Mouse (Mus musculus): ENCODE measurements at regions not wholly inside any gene's neighbourhood (a gene's known extent, or its start where the extent isn't known, plus 50 kb on each side); places are given as distances from the start of the nearest gene placed in this dataset.

GRCm38 (mm10) chr16:29147766-29148165, 61.7 kb upstream of the Hrasls start:
- Histone ChIP-seq H3K27me3 (ENCODE audit: control insufficient read depth, insufficient read depth, low read length) (no peaks in the 10 kb centered on the region), H3K4me3 (ENCODE audit: low read depth, low read length) (no peak overlapping the region), H3K4me1 (ENCODE audit: control insufficient read depth, insufficient read depth, low read length) (no peaks in the 10 kb centered on the region), H3K9me3 (ENCODE audit: control insufficient read depth, low read length) (no peaks in the 10 kb centered on the region), H3K9ac (replicated peaks; ENCODE audit: low read depth, low read length) (no peak overlapping the region), H3K4me2 (ENCODE audit: low read depth, low read length) (no peak overlapping the region), H3K36me3 (ENCODE audit: control insufficient read depth, insufficient read depth, low read length) (no peaks in the 10 kb centered on the region), H3K27ac (ENCODE audit: low read depth, low read length) (no peak overlapping the region)
- ATAC-seq (ENCODE audit: low read depth), result no peak
- 86% methylated on average over 1 of the region's 1 CpGs for WGBS

DNA sequence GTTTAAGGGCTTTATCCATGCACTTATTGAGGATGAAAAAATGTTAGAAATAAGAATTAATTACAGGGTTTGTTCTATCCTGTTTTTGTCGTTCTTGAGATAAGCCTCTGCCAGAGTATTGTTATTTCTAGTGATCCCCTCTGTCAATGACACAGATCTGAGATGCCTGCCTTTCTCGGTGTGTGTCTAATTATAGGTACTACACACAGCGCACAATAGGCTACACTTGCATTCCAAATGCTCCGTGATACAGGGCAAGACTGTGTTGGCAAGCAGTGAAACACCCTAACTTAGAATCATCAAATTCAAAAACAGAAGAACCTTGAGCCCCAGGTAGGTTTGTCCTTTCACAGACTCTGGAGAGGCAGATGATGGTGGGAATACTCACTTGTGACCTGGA, 90.3 kb upstream of the Hrasls start:
- Histone ChIP-seq H3K9ac (replicated peaks; ENCODE audit: low read depth, low read length) (no peak overlapping the region), H3K27me3 (ENCODE audit: control insufficient read depth, insufficient read depth, low read length) (no peaks in the 10 kb centered on the region), H3K4me3 (ENCODE audit: low read depth, low read length) (no peak overlapping the region), H3K27ac (ENCODE audit: low read depth, low read length) (no peak overlapping the region), H3K4me1 (ENCODE audit: control insufficient read depth, insufficient read depth, low read length) (no peaks in the 10 kb centered on the region), H3K36me3 (ENCODE audit: control insufficient read depth, insufficient read depth, low read length) (no peaks in the 10 kb centered on the region), H3K4me2 (ENCODE audit: low read depth, low read length) (no peak overlapping the region), H3K9me3 (ENCODE audit: control insufficient read depth, low read length) (no peaks in the 10 kb centered on the region)
- WGBS, result 90% methylated on average over 4 of the region's 4 CpGs
- ATAC-seq (ENCODE audit: low read depth), result no peak

DNA sequence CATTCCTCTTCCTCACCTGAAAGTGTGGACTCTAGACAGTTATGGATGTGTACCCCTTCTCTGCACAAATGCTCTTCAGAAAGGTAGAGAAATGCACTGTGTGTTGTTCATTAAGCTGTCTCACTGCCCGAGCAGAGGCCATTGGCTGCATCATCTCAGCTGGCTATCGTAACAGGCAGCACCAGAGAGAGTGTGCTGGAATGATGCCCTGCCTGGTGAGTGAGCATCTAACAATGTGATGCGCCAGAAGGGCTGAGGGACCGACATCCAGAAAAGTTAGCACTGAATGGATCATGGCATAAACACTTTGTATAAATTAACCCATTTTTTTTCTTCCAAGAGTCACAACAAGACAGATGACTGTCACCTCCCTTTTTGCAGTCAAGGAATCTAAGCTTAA, 112.7 kb upstream of the Hrasls start:
- Histone ChIP-seq H3K4me2 (ENCODE audit: low read depth, low read length) (no peak overlapping the region), H3K27me3 (ENCODE audit: control insufficient read depth, insufficient read depth, low read length) (no peaks in the 10 kb centered on the region), H3K27ac (ENCODE audit: low read depth, low read length) (no peak overlapping the region), H3K36me3 (ENCODE audit: control insufficient read depth, insufficient read depth, low read length) (no peaks in the 10 kb centered on the region), H3K4me3 (ENCODE audit: low read depth, low read length) (no peak overlapping the region), H3K9ac (replicated peaks; ENCODE audit: low read depth, low read length) (no peak overlapping the region), H3K4me1 (ENCODE audit: control insufficient read depth, insufficient read depth, low read length) (no peaks in the 10 kb centered on the region), H3K9me3 (ENCODE audit: control insufficient read depth, low read length) (no peaks in the 10 kb centered on the region)
- ATAC-seq (ENCODE audit: low read depth), result no peak
- WGBS, result 86% methylated on average over 4 of the region's 4 CpGs

DNA sequence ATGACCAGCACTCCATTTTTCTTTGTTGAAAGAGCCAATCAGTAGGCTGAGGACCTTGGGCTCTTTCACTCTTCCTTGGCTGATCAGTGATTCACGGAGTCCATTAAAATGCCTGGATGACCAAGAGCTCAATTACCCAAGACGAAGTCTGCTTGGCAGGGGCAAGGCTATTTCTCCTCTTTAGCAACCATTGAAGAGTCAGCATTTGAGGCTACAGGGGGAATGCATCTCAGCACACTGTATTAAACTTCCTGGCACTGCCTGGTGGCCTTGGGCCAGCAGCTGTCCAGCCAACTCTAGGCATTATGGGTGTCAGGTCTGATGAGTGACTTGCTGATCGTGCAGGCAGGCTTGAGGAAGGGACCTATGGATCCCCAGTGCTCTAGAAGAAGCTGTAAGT, 136.5 kb upstream of the Mb21d2 start:
- Histone ChIP-seq H3K36me3 (ENCODE audit: control insufficient read depth, insufficient read depth, low read length) (no peaks in the 10 kb centered on the region), H3K27me3 (ENCODE audit: control insufficient read depth, insufficient read depth, low read length) (no peaks in the 10 kb centered on the region), H3K9me3 (ENCODE audit: control insufficient read depth, low read length) (no peaks in the 10 kb centered on the region), H3K4me1 (ENCODE audit: control insufficient read depth, insufficient read depth, low read length) (no peaks in the 10 kb centered on the region), H3K9ac (replicated peaks; ENCODE audit: low read depth, low read length) (no peak overlapping the region), H3K4me3 (ENCODE audit: low read depth, low read length) (no peak overlapping the region), H3K27ac (ENCODE audit: low read depth, low read length) (no peak overlapping the region), H3K4me2 (ENCODE audit: low read depth, low read length) (no peak overlapping the region)
- 67% methylated on average over 3 of the region's 3 CpGs for WGBS
- no peak for ATAC-seq (ENCODE audit: low read depth)

DNA sequence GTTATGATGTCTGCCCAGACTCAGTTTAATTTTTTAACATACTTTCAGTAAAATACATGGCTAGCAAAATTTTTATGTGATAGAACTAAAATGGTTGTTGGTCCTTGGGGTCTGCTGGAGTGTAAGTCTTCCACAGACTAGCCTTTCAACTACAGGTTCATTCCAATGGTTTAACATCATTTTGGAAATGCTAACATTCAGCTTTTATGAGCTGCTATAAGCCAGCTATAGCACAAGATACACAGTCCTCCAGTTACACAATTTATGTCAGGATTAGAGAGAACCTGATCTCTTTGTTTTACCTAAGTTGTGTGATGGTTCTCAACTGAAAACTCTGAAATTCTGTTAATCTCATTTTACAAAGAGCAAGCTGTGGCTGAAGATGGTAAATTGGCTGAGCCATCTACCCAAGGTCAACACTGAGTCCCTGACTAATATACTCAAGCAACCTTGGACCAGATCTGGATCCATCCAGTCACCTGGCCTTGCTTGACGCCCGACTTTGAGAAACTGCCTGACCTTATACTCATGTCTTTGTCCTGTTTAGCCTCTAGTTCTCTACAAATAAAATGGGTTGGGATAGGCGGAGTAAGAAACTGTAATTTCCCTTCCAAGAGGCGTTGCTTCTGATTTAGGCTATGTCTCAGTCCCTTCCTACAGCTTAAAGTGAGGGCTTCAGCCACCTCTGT, 135.8 kb upstream of the Mb21d2 start:
- Histone ChIP-seq H3K4me2 (ENCODE audit: low read depth, low read length) (no peak overlapping the region), H3K27ac (ENCODE audit: low read depth, low read length) (no peak overlapping the region), H3K27me3 (ENCODE audit: control insufficient read depth, insufficient read depth, low read length) (no peaks in the 10 kb centered on the region), H3K9ac (replicated peaks; ENCODE audit: low read depth, low read length) (no peak overlapping the region), H3K36me3 (ENCODE audit: control insufficient read depth, insufficient read depth, low read length) (no peaks in the 10 kb centered on the region), H3K4me1 (ENCODE audit: control insufficient read depth, insufficient read depth, low read length) (no peaks in the 10 kb centered on the region), H3K9me3 (ENCODE audit: control insufficient read depth, low read length) (no peaks in the 10 kb centered on the region), H3K4me3 (ENCODE audit: low read depth, low read length) (no peak overlapping the region)
- 87% methylated on average over 4 of the region's 4 CpGs for WGBS
- ATAC-seq (ENCODE audit: low read depth), result no peak

GRCm38 (mm10) chr16:29063377-29063776, 133.9 kb upstream of the Mb21d2 start:
- Histone ChIP-seq H3K9ac (replicated peaks; ENCODE audit: low read depth, low read length) (no peak overlapping the region), H3K4me2 (ENCODE audit: low read depth, low read length) (no peak overlapping the region), H3K27me3 (ENCODE audit: control insufficient read depth, insufficient read depth, low read length) (no peaks in the 10 kb centered on the region), H3K4me3 (ENCODE audit: low read depth, low read length) (no peak overlapping the region), H3K9me3 (ENCODE audit: control insufficient read depth, low read length) (no peaks in the 10 kb centered on the region), H3K27ac (ENCODE audit: low read depth, low read length) (no peak overlapping the region), H3K36me3 (ENCODE audit: control insufficient read depth, insufficient read depth, low read length) (no peaks in the 10 kb centered on the region), H3K4me1 (ENCODE audit: control insufficient read depth, insufficient read depth, low read length) (no peaks in the 10 kb centered on the region)
- no peak for ATAC-seq (ENCODE audit: low read depth)

- 81% methylated on average over 5 of the region's 5 CpGs for WGBS
- H3K4me2 ChIP-seq (ENCODE audit: low read depth, low read length), result no peak overlapping the region
These were observed 127.6 kb upstream of the Mb21d2 start for GRCm38 (mm10) chr16:29057076-29057475.

DNA sequence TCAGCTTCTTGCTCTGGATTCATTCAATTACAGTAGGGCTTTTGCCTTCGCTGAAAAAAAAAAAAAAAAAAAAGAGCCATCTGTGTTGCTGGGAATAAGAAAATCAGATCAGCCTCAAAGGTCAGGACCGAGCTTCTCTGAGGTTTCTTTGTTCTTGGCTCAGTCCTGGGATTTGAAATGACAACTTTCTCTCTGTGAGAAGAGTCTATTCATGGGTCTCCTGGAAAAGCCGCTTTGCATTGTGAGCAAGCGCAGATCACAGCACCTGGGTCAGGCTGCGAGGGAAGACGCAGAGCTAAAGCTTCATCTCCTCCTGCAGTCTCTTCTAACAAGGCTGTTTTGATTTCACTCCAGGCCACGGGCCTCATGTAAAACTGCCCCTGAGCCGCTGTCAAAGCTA, 125.0 kb upstream of the Mb21d2 start:
- no peaks in the 10 kb centered on the region for H3K4me1 ChIP-seq (ENCODE audit: control insufficient read depth, insufficient read depth, low read length)
- no peak overlapping the region for H3K4me3 ChIP-seq (ENCODE audit: low read depth, low read length)
- 47% methylated on average over 8 of the region's 8 CpGs for WGBS
- no peak overlapping the region for H3K9ac ChIP-seq (replicated peaks; ENCODE audit: low read depth, low read length)
- no peak overlapping the region for H3K4me2 ChIP-seq (ENCODE audit: low read depth, low read length)
- H3K27me3 ChIP-seq (ENCODE audit: control insufficient read depth, insufficient read depth, low read length), result no peaks in the 10 kb centered on the region
- no peaks in the 10 kb centered on the region for H3K9me3 ChIP-seq (ENCODE audit: control insufficient read depth, low read length)
- H3K27ac ChIP-seq (ENCODE audit: low read depth, low read length), result no peak overlapping the region
- H3K36me3 ChIP-seq (ENCODE audit: control insufficient read depth, insufficient read depth, low read length), result no peaks in the 10 kb centered on the region
- ATAC-seq (ENCODE audit: low read depth), result no peak

More at GRCm38 (mm10) chr16:29057076-29057475, 127.6 kb upstream of the Mb21d2 start:
- no peak overlapping the region for H3K27ac ChIP-seq (ENCODE audit: low read depth, low read length)
- H3K9me3 ChIP-seq (ENCODE audit: control insufficient read depth, low read length), result no peaks in the 10 kb centered on the region
- no peak overlapping the region for H3K4me3 ChIP-seq (ENCODE audit: low read depth, low read length)
- H3K36me3 ChIP-seq (ENCODE audit: control insufficient read depth, insufficient read depth, low read length), result no peaks in the 10 kb centered on the region
- ATAC-seq (ENCODE audit: low read depth), result no peak
- H3K4me1 ChIP-seq (ENCODE audit: control insufficient read depth, insufficient read depth, low read length), result no peaks in the 10 kb centered on the region
- H3K27me3 ChIP-seq (ENCODE audit: control insufficient read depth, insufficient read depth, low read length), result no peaks in the 10 kb centered on the region
- H3K9ac ChIP-seq (replicated peaks; ENCODE audit: low read depth, low read length), result no peak overlapping the region

DNA sequence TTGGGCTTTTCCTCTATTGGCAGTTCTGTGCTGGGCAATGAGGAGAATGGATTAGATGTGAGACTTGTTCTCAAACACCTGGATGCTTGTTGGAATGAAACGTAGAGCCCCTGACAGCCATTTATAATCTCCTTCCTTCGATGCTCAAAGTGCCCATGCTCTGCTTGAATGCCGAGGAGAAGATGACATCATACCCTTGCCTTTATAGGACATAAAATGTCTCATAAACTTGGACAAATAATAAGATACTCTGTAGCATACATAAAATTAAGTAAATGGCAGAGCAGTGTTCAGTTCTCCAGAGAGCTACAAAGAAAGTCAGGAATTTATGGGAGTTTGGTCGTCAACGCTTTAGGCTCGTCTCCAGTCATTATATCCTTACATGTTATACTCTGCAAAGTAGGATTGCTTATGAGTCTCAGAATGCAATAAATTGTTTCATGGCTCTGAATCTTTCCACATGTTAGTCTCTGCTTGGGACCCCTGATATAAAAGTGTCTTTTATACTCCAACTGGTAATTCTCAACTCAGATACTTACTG, 117.0 kb upstream of the Mb21d2 start:
- no peaks in the 10 kb centered on the region for H3K4me1 ChIP-seq (ENCODE audit: control insufficient read depth, insufficient read depth, low read length)
- 57% methylated on average over 6 of the region's 6 CpGs for WGBS
- no peak overlapping the region for H3K9ac ChIP-seq (replicated peaks; ENCODE audit: low read depth, low read length)
- H3K4me3 ChIP-seq (ENCODE audit: low read depth, low read length), result no peak overlapping the region
- H3K27me3 ChIP-seq (ENCODE audit: control insufficient read depth, insufficient read depth, low read length), result no peaks in the 10 kb centered on the region
- no peaks in the 10 kb centered on the region for H3K9me3 ChIP-seq (ENCODE audit: control insufficient read depth, low read length)
- H3K27ac ChIP-seq (ENCODE audit: low read depth, low read length), result no peak overlapping the region
- H3K4me2 ChIP-seq (ENCODE audit: low read depth, low read length), result no peak overlapping the region
- ATAC-seq (ENCODE audit: low read depth), result no peak
- H3K36me3 ChIP-seq (ENCODE audit: control insufficient read depth, insufficient read depth, low read length), result no peaks in the 10 kb centered on the region
